Mouse (Mus musculus) CH12.LX (cell line): ENCODE data around the gene Frat2. TPM values are rescaled to one million over a fixed set of nuclear protein-coding genes. Genes with fewer than 3 reads are reported as not detected.

Experiments used
- DNase-seq: peaks from one replicate; pipeline ENCODE4 v3.0.0-alpha.2; 2013; ENCODE audit errors: extremely low read depth
- H3K27ac ChIP-seq: 2 replicates; pipeline ENCODE4 v1.5.1; 2012; ENCODE audit warnings: low read depth, mild to moderate bottlenecking, control low read depth, moderate library complexity; ENCODE audit not compliant: insufficient read depth
- H3K27me3 ChIP-seq: replicated peaks from 2 replicates; pipeline ENCODE3; 2012; ENCODE audit warnings: inconsistent platforms
- H3K36me3 ChIP-seq, 2 experiments: replicated peaks in 1 of 2; 2 replicates each; pipeline versions ENCODE3 to v1.6.1; 2012; ENCODE audit warnings: inconsistent platforms in 1 of 2, low read length in 1 of 2, mild to moderate bottlenecking in 1 of 2, mixed read lengths in 1 of 2, moderate library complexity in 1 of 2; ENCODE audit not compliant: control insufficient read depth in 1 of 2, insufficient read depth in 1 of 2
- H3K4me1 ChIP-seq, 2 experiments: 2 replicates each; pipeline ENCODE4 v1.6.1; 2012; ENCODE audit warnings: inconsistent platforms in 1 of 2, moderate library complexity in 1 of 2; ENCODE audit not compliant: insufficient read depth in 2 of 2, control insufficient read depth in 1 of 2
- H3K4me2 ChIP-seq: 2 replicates; pipeline ENCODE4 v1.6.1; 2012; ENCODE audit warnings: low read depth, mild to moderate bottlenecking, control low read depth; ENCODE audit not compliant: poor library complexity, insufficient read depth, severe bottlenecking
- H3K4me3 ChIP-seq, 3 experiments: fragments of 150-350 bp in 1 of 3; sonication (generic) in 1 of 3; replicated peaks in 1 of 3; 2 replicates each; pipeline versions ENCODE3 to v1.5.1; 2011 to 2012; ENCODE audit warnings: low read depth in 2 of 3, low read length in 2 of 3, mild to moderate bottlenecking in 2 of 3, moderate library complexity in 2 of 3, control low read depth in 1 of 3, improper control_type of control experiment in 1 of 3, inconsistent platforms in 1 of 3, mixed read lengths in 1 of 3; ENCODE audit not compliant: poor library complexity in 1 of 3
- H3K79me2 ChIP-seq: replicated peaks from 2 replicates; pipeline ENCODE4 v1.6.1; 2012; ENCODE audit warnings: mild to moderate bottlenecking, moderate library complexity; ENCODE audit not compliant: control insufficient read depth, poor library complexity, insufficient read depth, severe bottlenecking; ENCODE audit errors: extremely low read depth
- H3K9ac ChIP-seq: 2 replicates; pipeline ENCODE4 v1.6.1; 2012; ENCODE audit warnings: low read depth, mild to moderate bottlenecking, control low read depth, moderate library complexity; ENCODE audit not compliant: insufficient read depth
- H3K9me3 ChIP-seq: replicated peaks from 2 replicates; pipeline ENCODE3; 2012; ENCODE audit warnings: low read length, inconsistent platforms, mixed read lengths
- BHLHE40 ChIP-seq: IDR thresholded peaks from 2 replicates; pipeline ENCODE4 v1.6.1; 2011; ENCODE audit warnings: mild to moderate bottlenecking, low read depth, low read length, improper control_type of control experiment
- CHD2 ChIP-seq: IDR thresholded peaks from 2 replicates; pipeline ENCODE4 v1.6.1; 2011; ENCODE audit warnings: low read length, improper control_type of control experiment
- CTCF ChIP-seq, 2 experiments: IDR thresholded peaks in 1 of 2; conservative IDR thresholded peaks in 1 of 2; 2 replicates each; pipeline ENCODE4 v1.5.1; 2011 to 2012; ENCODE audit warnings: low read depth in 2 of 2, low read length in 2 of 2, improper control_type of control experiment in 1 of 2, inconsistent platforms in 1 of 2, mild to moderate bottlenecking in 1 of 2, moderate library complexity in 1 of 2
- E2F4 ChIP-seq: IDR thresholded peaks from 2 replicates; pipeline ENCODE4 v1.6.1; 2011; ENCODE audit warnings: low read depth, low read length, improper control_type of control experiment; ENCODE audit not compliant: insufficient replicate concordance
- ELF1 ChIP-seq: IDR thresholded peaks from 2 replicates; pipeline ENCODE4 v1.6.1; 2014; ENCODE audit warnings: low read depth, mild to moderate bottlenecking, inconsistent platforms, low read length, improper control_type of control experiment
- GABPA ChIP-seq: IDR thresholded peaks from 2 replicates; pipeline ENCODE4 v1.6.1; 2012; ENCODE audit warnings: low read depth, low read length, improper control_type of control experiment, inconsistent platforms; ENCODE audit not compliant: insufficient replicate concordance
- IRF4 ChIP-seq: IDR thresholded peaks from 2 replicates; pipeline ENCODE4 v1.6.1; 2014; ENCODE audit warnings: low read depth, mild to moderate bottlenecking, inconsistent platforms, low read length, improper control_type of control experiment
- JUN ChIP-seq: IDR thresholded peaks from 2 replicates; pipeline ENCODE4 v1.6.1; 2011; ENCODE audit warnings: low read depth, mild to moderate bottlenecking, low read length, improper control_type of control experiment, moderate library complexity; ENCODE audit not compliant: insufficient read depth
- JUND ChIP-seq: conservative IDR thresholded peaks from 2 replicates; pipeline ENCODE4 v1.6.1; 2011; ENCODE audit warnings: low read depth, low read length, improper control_type of control experiment
- KAT2A ChIP-seq: IDR thresholded peaks from 2 replicates; pipeline ENCODE4 v1.6.1; 2012; ENCODE audit warnings: low read length, improper control_type of control experiment, inconsistent platforms; ENCODE audit not compliant: insufficient replicate concordance
- MAFK ChIP-seq: IDR thresholded peaks from 2 replicates; pipeline ENCODE4 v1.6.1; 2011; ENCODE audit warnings: low read length, improper control_type of control experiment; ENCODE audit not compliant: insufficient replicate concordance
- MAZ ChIP-seq: IDR thresholded peaks from 2 replicates; pipeline ENCODE4 v1.6.1; 2012; ENCODE audit warnings: low read depth, mild to moderate bottlenecking, inconsistent platforms, low read length, improper control_type of control experiment, moderate library complexity
- MEF2A ChIP-seq: IDR thresholded peaks from 2 replicates; pipeline ENCODE4 v1.6.1; 2014; ENCODE audit warnings: low read depth, mild to moderate bottlenecking, inconsistent platforms, low read length, improper control_type of control experiment, borderline replicate concordance
- MXI1 ChIP-seq: IDR thresholded peaks from 2 replicates; pipeline ENCODE4 v1.6.1; 2011; ENCODE audit warnings: mild to moderate bottlenecking, low read depth, low read length, improper control_type of control experiment
- NRF1 ChIP-seq: IDR thresholded peaks from 2 replicates; pipeline ENCODE4 v1.6.1; 2014; ENCODE audit warnings: low read depth, mild to moderate bottlenecking, inconsistent platforms, low read length, improper control_type of control experiment, moderate library complexity
- PAX5 ChIP-seq: IDR thresholded peaks from 2 replicates; pipeline ENCODE4 v1.6.1; 2012; ENCODE audit warnings: low read length, inconsistent platforms, mixed read lengths
- POLR2A ChIP-seq: IDR thresholded peaks from 2 replicates; pipeline ENCODE4 v1.6.1; 2011; ENCODE audit warnings: low read depth, mild to moderate bottlenecking, improper control_type of control experiment, low read length
- RAD21 ChIP-seq: IDR thresholded peaks from 2 replicates; pipeline ENCODE4 v1.6.1; 2011; ENCODE audit warnings: low read depth, mild to moderate bottlenecking, low read length, improper control_type of control experiment, moderate library complexity
- RCOR1 ChIP-seq: conservative IDR thresholded peaks from 2 replicates; pipeline ENCODE4 v1.6.1; 2012; ENCODE audit warnings: low read depth, mild to moderate bottlenecking, inconsistent platforms, low read length, improper control_type of control experiment
- SMC3 ChIP-seq: IDR thresholded peaks from 2 replicates; pipeline ENCODE4 v1.6.1; 2011; ENCODE audit warnings: low read depth, low read length, improper control_type of control experiment
- USF2 ChIP-seq: conservative IDR thresholded peaks from 2 replicates; pipeline ENCODE4 v1.6.1; 2011; ENCODE audit warnings: low read depth, low read length, improper control_type of control experiment
- ZC3H11A ChIP-seq: IDR thresholded peaks from 2 replicates; pipeline ENCODE4 v1.6.1; 2012; ENCODE audit warnings: low read depth, mild to moderate bottlenecking, inconsistent platforms, low read length, improper control_type of control experiment
- ZKSCAN1 ChIP-seq: IDR thresholded peaks from 2 replicates; pipeline ENCODE4 v1.6.1; 2012; ENCODE audit warnings: low read depth, inconsistent platforms, low read length, improper control_type of control experiment, borderline replicate concordance
- dilution Hi-C: fragments of 300-500 bp; cut with MboI; formaldehyde crosslinking; loops from 2 replicates; pipeline ENCODE4 v1.14.3; 2020; ENCODE audit warnings: low sequenced_read_pairs; ENCODE audit not compliant: extremely low pct_unique_long_range_greater_than_20kb, extremely low pct_ligation_motif_present
- in situ Hi-C: fragments of 300-500 bp; cut with MboI; formaldehyde crosslinking; loops from 3 replicates; pipeline ENCODE4 v1.14.3; 2019; ENCODE audit warnings: low sequenced_read_pairs, low pct_ligation_motif_present, low pct_unique_long_range_greater_than_20kb, mixed read lengths
- polyA plus RNA-seq: library from polyadenylated mRNA; unstranded; fragments of >175 nt; gene quantifications from 2 replicates; pipeline ENCODE4 v1.2.1, GENCODE M21; 2012; ENCODE audit warnings: low read depth; ENCODE audit not compliant: insufficient read length
- total RNA-seq, 2 experiments: library from RNA; depleted of rRNA; stranded (reverse); fragments of 300-350 nt in 1 of 2; fragments of >200 nt in 1 of 2; gene quantifications; 2 replicates each; pipeline ENCODE4 v1.2.3; 2012 to 2014

The Frat2 gene
- total and polyA plus RNA-seq, 3 experiments: 0.55 to 1.3 (median 1.0) TPM

- no peak overlapping the region for H3K4me3 ChIP-seq
- no peak for DNase-seq
Measured at GRCm38 (mm10) chr19:41805831-41806230, 42.1 kb downstream of the Frat2 start.

GRCm38 (mm10) chr19:41803322-41803721, 44.6 kb downstream of the Frat2 start:
- Histone ChIP-seq H3K36me3 (peaks cover 0 to 2% of the 10 kb centered on the region in 2 experiments), H3K27ac (no peak overlapping the region), H3K9ac (no peak overlapping the region), H3K9me3 (peaks cover 7% of the 10 kb centered on the region), H3K79me2 (0 out of 2 replicates have a peak, but pooled peaks cover 8% of the 10 kb centered on the region), H3K4me1 (peaks cover 4 to 26% of the 10 kb centered on the region in 2 experiments), H3K4me3 (no peak overlapping the region), H3K27me3 (no peaks in the 10 kb centered on the region), H3K4me2 (no peak overlapping the region)
- in situ Hi-C loops (no loop called here), dilution Hi-C loops (no loop called here)
- TF ChIP-seq CTCF (conservative IDR thresholded peaks at IDR 0.05 in 1 of 2, IDR thresholded peaks at IDR 0.05 in 1 of 2; ENCODE audit: low read depth in 2 of 2, low read length in 2 of 2): peak; percentile 13 to 38; a peak in 2 of 4 replicates
- peak; percentile 28 for TF ChIP-seq RAD21
- no peak for TF ChIP-seq KAT2A
- peak; percentile 49 for DNase-seq

More at GRCm38 (mm10) chr19:41805831-41806230, 42.1 kb downstream of the Frat2 start:
- Histone ChIP-seq H3K4me2 (no peak overlapping the region), H3K27me3 (no peaks in the 10 kb centered on the region), H3K9ac (no peak overlapping the region), H3K79me2 (0 out of 2 replicates have a peak, but pooled peaks cover 2% of the 10 kb centered on the region), H3K4me1 (peaks cover 2 to 15% of the 10 kb centered on the region in 2 experiments; a peak in 3 of 4 replicates), H3K27ac (no peak overlapping the region), H3K9me3 (peaks cover 7% of the 10 kb centered on the region), H3K36me3 (no peaks in the 10 kb centered on the region)
- no peak for TF ChIP-seq MEF2A
- 0 out of 2 replicates have a peak, but pooled peaks have one; percentile 3 for TF ChIP-seq SMC3
- peak in 1 of 2 experiments; percentile 44; a peak in 2 of 4 replicates for TF ChIP-seq CTCF (conservative IDR thresholded peaks at IDR 0.05 in 1 of 2, IDR thresholded peaks at IDR 0.05 in 1 of 2; ENCODE audit: low read depth in 2 of 2, low read length in 2 of 2)
- dilution Hi-C loops: no loop called here
- in situ Hi-C loops: no loop called here

- Histone ChIP-seq H3K4me3 (peak within 1 kb of the TSS; percentile 56 to 98 (median 70)), H3K4me1 (peaks cover 4 to 32% of the 10 kb centered on the region in 2 experiments)
- TF ChIP-seq CHD2 (peak; percentile 90), MXI1 (peak; percentile 76; the same call in 1 of the 2 replicates), E2F4 (peak; percentile 88; the same call in 1 of the 2 replicates), MAZ (0 out of 2 replicates have a peak, but pooled peaks have one; percentile 2), JUN (peak; percentile 4; the same call in 1 of the 2 replicates), ELF1 (peak; percentile 57; the same call in 1 of the 2 replicates), MAFK (no peak), ZC3H11A (no peak), GABPA (no peak; the same call in 1 of the 2 replicates), USF2 (no peak), NRF1 (peak; percentile 57), BHLHE40 (no peak), POLR2A (peak; percentile 93), JUND (peak; percentile 30; the same call in 1 of the 2 replicates), IRF4 (peak; percentile 45), ZKSCAN1 (no peak), PAX5 (no peak), RCOR1 (no peak)
Measured at GRCm38 (mm10) chr19:41801742-41802369, 46.1 kb downstream of the Frat2 start, which contains the start of gene Arhgap19. Arhgap19 (minus strand) TSS chr19:41802047.

More at GRCm38 (mm10) chr19:41801742-41802369, 46.1 kb downstream of the Frat2 start, which contains the start of gene Arhgap19:
- dilution Hi-C loops: no loop called here
- Histone ChIP-seq H3K27me3 (no peaks in the 10 kb centered on the region), H3K9me3 (peaks cover 7% of the 10 kb centered on the region), H3K4me2 (peak within 1 kb of the TSS; percentile 95), H3K27ac (no peak within 1 kb of the TSS; the same call in 1 of the 2 replicates), H3K9ac (peak within 1 kb of the TSS; percentile 58), H3K36me3 (peaks cover 0 to 8% of the 10 kb centered on the region in 2 experiments), H3K79me2 (0 out of 2 replicates have a peak, but pooled peaks cover 11% of the 10 kb centered on the region)
- peak; percentile 98 for DNase-seq
- in situ Hi-C loops: no loop called here
